Mouse (Mus musculus) right cerebral cortex, adult 18-20 months (tissue): ENCODE measurements around the gene Cmtm3.

Source experiments
- DNase-seq: peaks from one replicate; pipeline ENCODE4 v3.0.0; 2022; ENCODE audit warnings: mixed read lengths

Gene Cmtm3

DNA sequence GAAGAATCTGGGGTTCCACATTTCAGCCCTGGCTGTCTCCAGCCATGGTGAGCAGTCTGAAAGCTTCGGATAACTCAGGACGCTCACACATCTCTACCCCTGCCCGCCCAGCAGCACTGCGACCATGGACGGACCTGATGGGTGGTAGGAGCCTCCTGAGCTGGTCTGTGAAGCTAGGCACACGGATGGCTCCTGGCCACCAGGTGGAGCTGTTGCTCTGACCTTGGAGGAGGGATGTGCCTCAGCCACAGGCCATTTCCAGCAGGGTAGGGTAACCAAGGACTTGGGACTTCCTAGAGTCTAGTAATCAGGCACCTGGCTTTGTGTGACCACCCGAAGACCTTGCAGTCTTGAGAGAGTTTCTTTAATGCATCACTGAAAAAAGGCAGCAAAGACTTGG lies 4.7 kb downstream of the Cmtm3 start:
- peak; percentile 84 for DNase-seq

DNA sequence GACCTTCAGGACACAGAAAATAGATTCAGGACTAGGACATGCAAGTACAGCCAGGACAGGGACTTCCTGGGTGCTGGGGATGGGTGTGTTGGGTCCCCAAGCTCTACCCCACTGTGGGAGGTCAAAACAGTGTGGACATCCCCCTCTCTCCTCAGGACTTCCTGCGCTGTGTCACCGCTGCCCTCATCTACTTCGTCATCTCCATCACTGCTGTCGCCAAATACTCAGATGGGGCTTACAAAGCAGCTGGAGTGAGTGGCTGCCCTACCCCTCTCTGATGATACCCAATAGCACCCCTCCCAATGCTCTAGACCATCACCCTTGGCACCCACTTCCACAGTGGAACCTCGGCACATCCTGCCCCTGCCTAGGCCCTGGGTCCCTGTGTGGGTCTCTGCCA lies 5.4 kb downstream of the Cmtm3 start:
- no peak for DNase-seq

DNA sequence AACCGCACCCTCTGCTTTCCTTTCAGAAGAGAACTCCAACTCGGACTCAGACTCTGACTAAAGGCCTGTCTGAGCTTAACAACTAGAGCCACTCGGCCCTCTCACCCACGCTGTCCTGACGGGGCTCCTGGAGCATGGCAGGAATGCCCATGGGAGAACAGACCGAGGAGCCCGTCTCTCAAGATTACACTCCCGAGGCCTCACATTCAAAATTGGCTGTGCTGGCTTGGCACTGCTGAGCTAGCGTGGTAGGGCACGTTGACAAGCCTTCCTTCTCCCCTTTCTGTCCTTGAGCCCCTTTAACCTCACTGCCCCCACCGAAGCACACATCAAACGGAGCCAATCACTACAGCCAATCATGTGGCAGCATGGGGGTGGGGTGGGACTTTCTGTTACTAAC lies 7.5 kb downstream of the Cmtm3 start:
- DNase-seq, result no peak

DNA sequence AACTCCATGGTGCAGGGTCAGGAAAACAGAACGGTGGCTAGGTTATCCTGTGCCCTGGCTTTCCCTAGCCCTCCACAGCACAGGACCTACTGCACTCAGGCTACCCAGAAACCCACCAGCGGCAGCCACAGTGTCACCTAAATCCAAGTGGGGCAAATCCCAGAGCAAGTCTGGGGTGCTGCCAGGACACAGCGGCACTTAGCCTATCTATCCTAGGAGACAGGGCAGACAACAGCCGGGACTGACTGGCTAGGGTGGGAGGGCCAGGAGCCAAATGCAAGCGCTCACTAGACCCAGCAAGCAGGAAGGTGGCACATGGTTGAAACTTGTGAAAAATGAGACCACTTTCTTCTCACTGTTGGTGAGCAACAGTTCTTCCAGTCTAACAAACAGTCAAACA lies 9.8 kb downstream of the Cmtm3 start:
- no peak for DNase-seq

DNA sequence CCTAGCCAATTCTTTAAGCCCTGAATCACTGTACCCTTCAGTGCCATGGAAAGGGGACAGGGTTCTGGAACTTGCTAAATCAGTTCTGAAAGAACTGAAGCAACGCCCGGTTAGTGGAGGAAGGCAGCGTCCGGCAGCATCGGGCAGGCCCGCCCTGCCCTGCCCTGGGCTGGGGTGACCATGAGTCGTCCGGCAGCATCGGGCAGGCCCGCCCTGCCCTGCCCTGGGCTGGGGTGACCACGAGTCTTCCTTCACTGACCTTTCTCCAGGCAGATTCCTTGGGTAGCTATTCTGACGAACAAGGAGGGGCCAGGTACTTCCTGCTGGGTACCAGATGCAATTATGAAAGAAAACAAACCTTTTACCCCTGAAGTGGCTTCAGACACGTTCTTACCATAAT lies 10.8 kb downstream of the Cmtm3 start:
- DNase-seq, result no peak

DNA sequence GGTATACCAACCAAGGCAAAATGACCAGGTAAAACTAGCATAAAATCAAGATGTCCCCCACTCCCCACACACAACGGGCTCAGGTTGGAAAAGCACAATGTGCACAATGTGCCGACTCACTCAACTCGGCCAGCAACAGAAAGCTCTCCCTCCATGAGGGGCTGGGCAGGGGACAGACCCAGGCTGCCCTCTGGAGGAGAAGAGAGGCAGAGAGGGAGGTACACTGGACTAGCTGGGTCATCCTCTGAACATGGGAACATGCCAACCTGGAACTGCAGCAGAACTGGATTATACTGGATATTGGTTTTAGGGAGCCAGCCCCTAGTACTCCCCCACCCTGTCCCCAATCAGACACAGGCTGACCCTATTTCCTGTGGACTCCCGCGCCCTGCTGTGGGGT lies 14.0 kb downstream of the Cmtm3 start:
- no peak for DNase-seq

DNA sequence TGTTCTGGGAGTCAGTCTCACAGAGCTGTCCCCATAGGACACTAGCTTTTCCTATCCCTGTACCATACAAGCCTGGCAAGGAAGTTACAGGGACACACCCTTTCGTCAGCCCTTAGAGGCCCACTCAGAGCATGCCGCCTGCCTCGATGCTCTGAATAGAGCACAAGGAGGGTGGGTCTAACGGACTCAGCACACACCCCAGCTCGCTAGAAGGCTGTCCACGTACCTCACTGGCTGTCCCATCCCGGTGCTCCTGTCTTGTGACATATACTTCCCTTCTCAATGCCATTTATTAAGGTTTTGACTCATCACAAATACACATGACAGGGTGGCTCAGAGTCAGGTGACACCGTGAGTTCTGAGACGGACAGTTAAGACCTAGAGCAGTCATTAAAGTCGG lies 15.3 kb downstream of the Cmtm3 start:
- no peak for DNase-seq

DNA sequence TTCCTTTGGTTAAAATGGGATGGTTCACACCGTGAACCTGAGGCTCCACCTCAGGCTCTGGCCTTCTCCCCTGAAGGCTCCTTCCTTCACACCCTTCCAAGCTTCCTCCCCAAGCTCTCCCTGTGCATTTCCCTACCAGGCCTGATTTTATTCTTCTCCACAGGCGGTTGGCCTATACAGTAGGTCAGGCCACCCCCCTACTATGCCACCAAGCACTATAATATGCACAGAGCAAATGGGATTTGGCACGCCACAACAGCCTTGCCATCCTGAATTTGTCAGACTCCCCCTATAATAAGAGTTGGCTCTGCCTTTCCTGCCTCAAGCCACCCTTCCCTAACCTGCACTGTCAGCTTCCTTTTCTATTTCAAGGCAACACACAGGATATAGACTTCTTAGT lies 19.4 kb downstream of the Cmtm3 start:
- DNase-seq, result no peak

DNA sequence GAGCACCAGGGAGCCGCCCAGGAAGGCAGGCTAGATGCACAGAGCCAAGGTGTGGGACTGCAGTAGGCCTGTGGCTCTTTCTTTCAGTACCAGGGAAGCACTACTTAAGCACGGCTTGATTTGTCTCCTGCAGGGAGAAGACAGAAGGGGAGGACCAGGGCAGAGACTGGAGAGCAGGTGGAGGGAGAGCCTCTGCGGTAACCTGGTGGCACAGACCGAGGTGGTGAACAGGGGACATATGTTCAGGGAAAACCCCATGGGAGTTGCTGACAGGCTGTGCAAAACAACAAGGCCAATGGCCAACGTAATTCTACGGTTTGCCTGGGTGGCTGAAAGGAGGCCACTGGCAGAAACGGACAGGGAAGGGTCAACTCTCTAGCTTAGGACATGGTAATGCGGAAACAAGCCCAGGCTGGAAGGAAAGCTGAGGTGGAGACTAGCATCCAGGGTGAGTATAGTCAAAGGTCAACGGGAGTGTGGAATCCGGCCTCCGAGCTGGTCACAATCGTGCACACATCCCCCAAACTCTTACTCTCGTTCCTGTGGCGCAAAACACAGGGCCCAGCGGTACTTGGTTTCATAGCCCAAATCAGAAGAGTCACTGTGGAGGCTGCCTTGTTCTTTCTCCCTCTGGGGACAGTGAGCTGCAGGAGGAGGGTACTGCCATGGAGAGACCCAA lies 20.7 kb downstream of the Cmtm3 start:
- DNase-seq, result no peak

DNA sequence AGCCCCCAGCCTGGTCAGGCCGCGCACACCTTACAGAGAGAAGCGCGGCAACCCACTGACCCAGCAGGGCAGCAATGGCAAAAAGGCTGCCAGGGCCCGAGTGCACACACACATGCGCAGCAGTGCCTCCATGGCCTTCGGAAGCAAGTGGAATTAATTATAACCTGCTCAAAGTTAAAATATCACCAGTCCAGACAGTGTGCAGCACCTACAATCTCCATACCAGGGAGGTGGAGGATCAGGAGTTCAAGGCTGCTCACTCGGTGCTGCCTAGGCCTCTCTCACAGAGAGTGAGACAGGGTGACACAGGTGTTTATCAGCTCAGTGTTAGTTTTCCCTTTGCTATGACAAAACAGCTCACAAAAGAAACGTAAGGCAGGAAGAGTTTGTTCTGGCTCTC lies 26.5 kb downstream of the Cmtm3 start:
- DNase-seq, result no peak

DNA sequence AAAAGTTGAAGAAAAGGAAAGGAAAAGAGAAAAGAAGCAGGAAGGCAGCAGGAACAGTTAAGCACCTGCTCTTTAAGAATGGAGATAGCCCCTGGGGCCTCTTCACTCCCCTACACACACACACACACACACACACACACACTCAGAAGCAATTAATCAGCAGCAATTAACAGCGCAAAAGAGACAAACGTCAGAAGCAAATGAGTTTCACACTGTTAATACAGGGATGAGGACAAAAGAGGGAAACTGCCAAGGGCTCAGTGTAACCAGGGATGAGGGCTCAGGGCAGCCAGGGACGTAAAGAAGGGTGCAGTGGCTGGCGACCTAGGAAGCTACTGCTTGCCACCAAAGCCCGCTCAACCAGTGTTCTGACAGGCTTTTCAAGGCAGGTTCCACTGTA lies 28.2 kb downstream of the Cmtm3 start:
- no peak for DNase-seq

DNA sequence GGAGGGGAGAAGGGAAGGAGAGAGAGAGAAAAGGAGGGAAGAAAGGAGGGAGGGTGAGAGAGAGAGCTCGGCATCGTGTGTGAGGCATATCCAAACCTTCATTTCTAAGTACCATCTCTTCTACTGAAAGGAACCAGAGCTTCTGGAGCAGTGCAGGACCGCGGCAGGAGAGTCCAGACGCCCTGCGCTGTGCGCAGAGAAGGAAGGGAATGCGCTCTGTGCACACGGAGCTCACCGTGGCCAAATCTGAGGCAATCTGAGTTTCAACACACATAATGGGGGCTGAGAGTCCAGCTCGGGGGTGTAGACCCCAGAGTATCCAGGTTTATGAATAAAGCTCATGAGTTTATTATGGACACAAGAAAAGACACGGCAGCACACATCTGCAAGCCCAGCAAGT lies 30.4 kb downstream of the Cmtm3 start:
- DNase-seq, result no peak

DNA sequence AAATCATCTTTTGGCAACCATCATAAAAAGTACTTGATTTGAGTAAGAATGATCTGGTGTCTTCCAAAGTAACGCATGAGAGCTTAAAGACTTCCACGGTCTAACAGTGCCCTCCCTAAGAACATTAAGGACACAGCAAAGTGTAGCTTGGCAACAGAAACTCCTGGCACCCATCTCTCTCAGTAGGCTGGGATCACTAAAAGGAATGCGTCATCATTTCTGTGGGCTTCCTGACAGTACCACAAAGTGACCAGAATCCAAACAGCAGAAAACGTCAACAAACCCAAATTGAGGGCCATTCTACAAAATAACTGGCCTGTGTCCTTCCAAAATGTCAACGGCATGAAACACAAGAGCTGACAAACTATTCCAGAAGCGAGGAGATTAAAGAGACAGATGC lies 30.9 kb downstream of the Cmtm3 start:
- DNase-seq, result no peak

DNA sequence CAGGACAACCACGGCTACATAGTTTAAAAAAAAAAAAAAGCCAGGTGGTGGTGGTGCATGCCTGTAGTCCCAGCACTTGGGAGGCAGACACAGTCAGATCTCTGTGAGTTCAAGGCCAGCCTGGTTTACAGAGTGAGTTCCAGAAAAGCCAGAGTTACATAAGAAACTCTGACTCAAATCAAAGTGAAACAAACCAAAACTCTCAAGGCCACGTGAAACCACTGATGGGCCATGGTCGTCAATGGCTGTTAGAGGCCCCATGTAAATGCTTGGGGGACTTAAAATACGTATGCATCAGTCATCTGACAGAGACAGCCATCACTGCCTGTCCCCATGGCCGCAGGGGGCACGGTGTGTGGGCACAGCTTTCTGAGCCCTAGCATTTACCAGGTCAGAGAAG lies 31.9 kb downstream of the Cmtm3 start:
- no peak for DNase-seq

DNA sequence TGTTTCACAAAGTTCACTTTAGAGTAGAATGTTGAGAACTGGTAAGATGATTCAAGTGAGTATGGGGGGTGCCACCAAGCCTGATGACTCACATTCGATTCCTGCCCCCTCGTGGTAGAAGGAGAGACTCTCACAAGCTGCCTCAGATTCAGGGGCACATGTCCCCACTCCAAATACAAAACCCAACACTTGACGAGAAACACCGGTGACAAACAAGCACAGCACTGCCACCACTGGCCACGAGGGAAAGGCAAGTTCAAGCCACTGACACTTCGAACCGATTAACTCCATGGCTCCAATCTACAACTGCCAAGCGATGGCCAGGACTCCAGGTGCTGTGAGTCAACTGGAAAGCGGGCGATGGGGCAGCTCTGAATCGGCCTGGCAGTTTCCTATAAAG lies 34.6 kb downstream of the Cmtm3 start:
- DNase-seq, result peak; percentile 39

DNA sequence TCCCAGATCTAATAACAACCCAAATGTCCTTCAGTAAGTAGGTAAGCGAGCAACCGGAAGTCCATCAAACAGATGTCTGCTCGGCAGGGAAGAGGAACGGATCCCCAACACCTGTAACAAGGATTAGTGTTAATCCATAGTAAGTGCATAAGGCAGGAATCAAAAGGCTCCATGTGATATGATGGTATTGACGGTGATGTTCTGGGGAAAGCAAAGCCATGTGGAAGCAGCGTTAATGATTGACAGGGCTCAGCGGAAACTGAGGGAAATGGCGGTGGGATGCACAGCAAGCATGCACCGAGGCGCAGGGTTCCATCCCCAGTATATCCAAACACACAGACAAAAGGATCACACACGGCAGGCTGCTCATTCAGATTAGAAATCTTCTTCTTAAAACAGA lies 35.1 kb downstream of the Cmtm3 start:
- no peak for DNase-seq

DNA sequence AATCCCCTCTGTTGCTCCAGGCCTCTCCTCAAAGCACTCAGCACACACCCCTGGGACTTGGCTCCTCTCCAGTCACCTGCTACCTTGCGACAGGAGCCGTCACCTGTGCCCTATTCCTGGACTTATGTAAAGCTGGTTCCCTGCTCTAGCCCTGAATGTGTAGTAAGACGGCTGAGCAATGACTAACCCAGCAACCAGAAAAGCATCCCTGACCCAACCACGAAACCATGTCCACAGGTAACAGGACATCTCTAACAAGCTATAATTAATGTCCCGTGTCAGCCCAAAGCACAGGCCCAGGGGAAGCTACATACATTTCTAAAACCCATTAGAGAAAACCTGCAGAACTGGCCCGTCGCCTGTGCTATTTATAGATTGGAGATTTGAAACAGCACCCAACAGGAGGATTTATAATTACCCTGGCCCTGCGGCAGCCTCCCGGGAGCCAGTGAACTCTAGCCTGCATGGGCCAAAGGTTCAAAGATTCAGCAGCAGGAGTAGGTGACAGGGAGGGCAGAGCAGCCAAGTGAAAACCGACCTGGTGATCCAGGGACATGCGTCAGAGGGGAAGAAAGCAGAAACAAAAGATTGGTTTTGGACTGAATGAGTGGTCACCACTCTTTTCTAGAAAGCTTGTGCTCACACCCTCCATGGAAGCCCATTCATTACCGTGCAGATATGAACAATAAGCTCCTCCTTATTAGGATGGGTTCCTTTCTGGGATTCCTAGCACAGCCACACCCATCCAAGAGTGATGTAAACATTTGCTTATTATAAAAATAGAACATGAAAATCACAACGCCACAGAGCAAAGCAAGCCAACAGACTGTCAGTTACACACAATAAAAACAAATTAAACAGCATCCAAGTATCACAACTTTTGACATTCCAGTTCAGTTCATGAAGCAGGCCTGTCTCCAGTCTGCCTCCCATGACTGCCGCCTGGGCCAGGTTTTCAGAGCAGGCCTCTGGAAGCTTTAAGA lies 35.9 kb downstream of the Cmtm3 start:
- no peak for DNase-seq

DNA sequence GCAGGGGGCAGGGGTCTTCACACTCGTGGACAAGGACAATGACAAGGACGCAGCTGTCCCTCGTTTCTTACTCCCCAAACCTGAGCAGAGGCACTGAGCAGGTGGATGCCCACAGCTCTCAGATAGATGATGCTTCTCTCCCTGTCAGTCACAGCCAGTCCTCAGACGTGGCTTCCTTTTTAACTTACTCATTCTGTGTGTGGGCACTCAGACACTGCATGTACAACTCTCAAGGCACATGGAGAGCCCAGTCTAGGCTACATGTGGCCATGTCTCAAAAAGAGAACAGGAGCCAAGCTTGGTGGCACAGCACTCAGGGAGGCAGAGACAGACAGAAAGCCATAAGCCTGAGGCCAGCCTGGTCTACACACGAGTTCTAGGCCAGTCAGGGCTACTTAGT lies 36.7 kb downstream of the Cmtm3 start:
- DNase-seq, result peak; percentile 39

DNA sequence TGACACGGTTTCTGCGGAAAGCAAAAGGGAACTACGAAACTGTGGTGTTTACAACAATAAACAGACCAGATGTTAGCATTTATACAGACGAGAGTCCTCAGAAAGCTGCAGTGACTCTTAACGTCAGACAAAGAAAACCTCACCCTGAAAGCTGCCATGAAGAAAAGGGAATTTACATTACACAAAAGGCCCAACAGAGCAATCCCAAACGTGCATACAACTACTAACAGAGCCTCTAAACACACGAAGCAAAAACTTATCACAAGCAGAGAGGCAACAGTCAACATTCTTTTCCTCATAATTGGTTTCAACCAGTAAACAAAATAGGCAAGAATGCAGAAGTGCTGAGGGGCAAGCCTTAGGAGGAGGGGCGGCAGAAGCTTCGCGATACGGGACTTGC lies 37.5 kb downstream of the Cmtm3 start:
- no peak for DNase-seq

DNA sequence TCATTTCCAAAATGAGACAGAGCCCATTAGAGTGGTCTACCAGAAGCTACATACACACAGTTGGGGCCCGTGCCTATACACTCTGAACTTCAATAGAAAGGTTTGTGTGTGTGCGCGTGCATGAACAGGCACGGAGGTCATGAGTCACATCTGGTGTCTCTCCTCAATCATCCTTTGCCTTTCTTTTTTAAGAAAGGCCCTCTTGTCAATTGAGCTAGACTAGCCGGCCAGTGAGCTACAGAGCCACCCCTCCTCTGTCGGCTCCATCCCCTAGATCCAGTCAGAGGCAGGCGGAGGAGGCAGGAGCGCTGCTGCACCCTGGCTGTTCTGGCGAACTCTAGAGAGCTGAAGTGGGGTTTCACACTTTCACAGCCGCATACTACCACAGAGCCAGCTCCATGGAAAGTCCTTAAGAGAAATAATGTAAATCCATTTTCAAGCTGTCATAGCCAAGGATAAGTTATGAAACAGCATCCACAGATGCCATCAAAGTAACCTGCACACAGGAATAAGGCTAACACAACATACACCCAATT lies 40.2 kb downstream of the Cmtm3 start:
- peak; percentile 54 for DNase-seq

DNA sequence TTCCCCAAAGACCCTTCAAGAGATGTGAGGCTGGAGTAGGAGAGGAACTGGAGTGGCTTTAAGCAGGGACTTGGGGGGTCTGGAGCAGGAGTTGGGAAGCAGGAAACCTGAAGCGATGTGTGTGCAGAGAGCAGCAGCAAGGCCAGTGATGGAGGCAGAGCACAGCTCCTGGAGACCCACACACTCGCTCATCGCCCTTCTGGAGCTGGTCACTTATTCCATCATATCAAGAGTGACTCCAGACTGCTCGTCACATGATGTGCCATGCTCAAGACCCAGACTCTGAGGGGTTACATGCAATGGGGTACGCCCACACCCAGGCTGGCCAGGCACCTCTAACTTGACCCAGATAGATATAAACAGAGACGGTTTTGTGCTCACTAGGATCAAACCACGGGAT lies 41.1 kb downstream of the Cmtm3 start:
- no peak for DNase-seq

DNA sequence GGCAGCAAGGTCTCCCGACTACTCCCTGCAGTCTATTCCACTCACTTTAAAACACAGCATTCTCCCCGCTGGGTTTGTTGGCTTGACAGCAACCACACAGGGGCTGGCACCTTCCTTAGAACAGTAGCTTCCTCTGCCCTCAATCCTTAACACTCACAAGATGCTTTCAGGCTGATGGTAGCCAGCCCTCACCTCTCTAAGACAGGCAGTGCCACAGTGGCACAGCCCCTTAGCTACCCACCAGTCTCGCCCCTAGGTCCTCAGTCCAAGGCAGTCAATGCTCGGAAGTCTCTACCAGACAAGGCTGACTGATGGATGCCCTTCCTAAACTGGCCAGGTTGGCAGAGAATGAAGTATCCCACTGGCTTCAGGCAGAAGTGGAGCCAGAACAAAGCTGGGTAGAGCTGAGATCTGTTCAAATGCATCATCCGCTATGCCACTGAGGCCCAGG lies 41.8 kb downstream of the Cmtm3 start:
- DNase-seq, result no peak

DNA sequence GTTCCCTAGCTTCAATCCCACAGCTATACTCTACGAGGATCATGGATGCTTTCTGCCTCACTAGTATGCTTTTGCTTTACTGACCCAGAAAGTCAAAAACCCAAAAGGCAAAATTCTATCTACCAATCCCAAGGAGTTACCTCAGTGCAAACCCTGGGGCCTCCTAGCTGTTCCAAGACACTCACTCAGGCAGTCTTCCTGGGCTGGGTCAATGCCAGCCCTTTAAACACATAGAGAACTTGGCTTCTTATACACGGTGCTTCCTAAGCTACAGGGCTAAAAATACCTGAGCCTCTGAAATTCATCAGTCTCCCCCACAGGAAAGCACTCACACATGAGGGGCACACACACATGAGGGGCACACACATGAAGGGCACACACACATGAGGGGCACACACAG lies 44.1 kb downstream of the Cmtm3 start:
- DNase-seq, result no peak

DNA sequence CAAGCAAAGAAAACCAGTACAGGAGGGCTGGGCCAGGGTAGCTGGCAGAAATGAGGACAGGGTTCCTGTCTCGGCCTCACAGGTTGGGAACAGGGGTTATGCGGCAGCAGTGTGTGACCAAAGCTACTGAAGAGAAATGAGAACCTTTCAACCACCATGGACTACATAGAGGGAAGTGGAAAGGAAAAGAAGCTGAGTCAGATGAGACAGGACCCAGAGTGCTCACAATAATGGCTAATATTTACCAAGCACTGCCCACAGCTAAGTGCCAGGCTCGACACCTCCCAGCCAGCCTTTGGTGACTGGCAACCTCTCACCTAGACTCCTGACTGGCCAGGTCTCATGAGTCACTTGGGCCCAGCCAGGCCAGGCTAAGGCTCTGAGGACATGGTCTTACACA lies 44.8 kb downstream of the Cmtm3 start:
- DNase-seq, result no peak
